Mouse (Mus musculus) cortical plate, adult 2 months (tissue): Measurements from ENCODE around the gene Itgae. TPM values are rescaled to one million over a fixed set of nuclear protein-coding genes. Genes with fewer than 3 reads are reported as not detected.

Experiments
- H3K27ac ChIP-seq: fragments of 200-500 bp; 2 replicates; pipeline ENCODE4 v1.5.1; 2012; ENCODE audit warnings: low read length, control low read depth, inconsistent platforms; ENCODE audit not compliant: insufficient read depth
- H3K4me1 ChIP-seq: fragments of 200-500 bp; 2 replicates; pipeline ENCODE4 v1.6.1; 2011; ENCODE audit warnings: low read length; ENCODE audit not compliant: control insufficient read depth, insufficient read depth
- H3K4me3 ChIP-seq: fragments of 200-500 bp; 2 replicates; pipeline ENCODE4 v1.5.1; 2011; ENCODE audit warnings: mild to moderate bottlenecking, low read length, control low read depth; ENCODE audit not compliant: insufficient read depth
- CTCF ChIP-seq: fragments of 200-500 bp; IDR thresholded peaks from 2 replicates; pipeline ENCODE4 v1.5.1; 2011; ENCODE audit warnings: mild to moderate bottlenecking, control low read depth, low read length; ENCODE audit not compliant: insufficient read depth; ENCODE audit errors: extremely low read depth
- POLR2A ChIP-seq: fragments of 200-500 bp; IDR thresholded peaks from 2 replicates; pipeline ENCODE4 v1.6.1; 2011; ENCODE audit warnings: mild to moderate bottlenecking, low read length, control low read depth; ENCODE audit not compliant: insufficient read depth; ENCODE audit errors: extremely low read depth
- polyA plus RNA-seq: library from polyadenylated mRNA; depleted of rRNA; stranded (reverse); fragments of >200 nt; gene quantifications from 2 replicates; pipeline ENCODE4 v1.2.3, GENCODE M21; 2012

Gene Itgae
- polyA plus RNA-seq, 1 experiment: 0.21 TPM

GRCm38 (mm10) chr11:73109941-73110340 lies 19.6 kb downstream of the Itgae start:
- TF ChIP-seq CTCF (no peak), POLR2A (no peak)
- Histone ChIP-seq H3K4me3 (no peak overlapping the region), H3K27ac (no peak overlapping the region), H3K4me1 (no peaks in the 10 kb centered on the region)

- H3K4me1 ChIP-seq: no peaks in the 10 kb centered on the region
- H3K4me3 ChIP-seq: no peak overlapping the region
- no peak overlapping the region for H3K27ac ChIP-seq
- TF ChIP-seq CTCF (no peak), POLR2A (no peak)
Observed at GRCm38 (mm10) chr11:73111414-73111813, 21.0 kb downstream of the Itgae start.

GRCm38 (mm10) chr11:73126495-73126894 lies 36.1 kb downstream of the Itgae start:
- Histone ChIP-seq H3K4me3 (no peak overlapping the region), H3K4me1 (no peaks in the 10 kb centered on the region), H3K27ac (no peak overlapping the region)
- no peak for TF ChIP-seq POLR2A
- no peak for TF ChIP-seq CTCF

- Histone ChIP-seq H3K4me3 (no peak overlapping the region), H3K4me1 (no peaks in the 10 kb centered on the region), H3K27ac (no peak overlapping the region)
- peak; percentile 55 for TF ChIP-seq CTCF
- TF ChIP-seq POLR2A: no peak
Observed at GRCm38 (mm10) chr11:73131020-73131419, 40.6 kb downstream of the Itgae start.

GRCm38 (mm10) chr11:73132999-73133398 lies 42.6 kb downstream of the Itgae start:
- TF ChIP-seq POLR2A (no peak), CTCF (no peak)
- Histone ChIP-seq H3K4me1 (no peaks in the 10 kb centered on the region), H3K4me3 (no peak overlapping the region), H3K27ac (no peak overlapping the region)

GRCm38 (mm10) chr11:73134222-73134621 lies 43.8 kb downstream of the Itgae start:
- Histone ChIP-seq H3K4me3 (no peak overlapping the region), H3K27ac (no peak overlapping the region), H3K4me1 (no peaks in the 10 kb centered on the region)
- TF ChIP-seq POLR2A (no peak), CTCF (no peak)

- no peak overlapping the region for H3K4me3 ChIP-seq
- no peaks in the 10 kb centered on the region for H3K4me1 ChIP-seq
- TF ChIP-seq POLR2A: no peak
- no peak for TF ChIP-seq CTCF
- no peak overlapping the region for H3K27ac ChIP-seq
Observed at GRCm38 (mm10) chr11:73136587-73136986, 46.2 kb downstream of the Itgae start.

- no peaks in the 10 kb centered on the region for H3K4me1 ChIP-seq
- no peak overlapping the region for H3K4me3 ChIP-seq
- no peak overlapping the region for H3K27ac ChIP-seq
- TF ChIP-seq CTCF: no peak
- TF ChIP-seq POLR2A: no peak
Observed at GRCm38 (mm10) chr11:73137116-73137515, 46.7 kb downstream of the Itgae start.

GRCm38 (mm10) chr11:73137591-73138501 lies 47.5 kb downstream of the Itgae start, which contains the start of gene Haspin:
Gene Haspin (minus strand): TSS chr11:73138294.
- Histone ChIP-seq H3K4me1 (no peaks in the 10 kb centered on the region), H3K27ac (no peak within 1 kb of the TSS), H3K4me3 (peak within 1 kb of the TSS; percentile 27)
- TF ChIP-seq POLR2A (no peak), CTCF (peak; percentile 76)

- no peaks in the 10 kb centered on the region for H3K4me1 ChIP-seq
- H3K27ac ChIP-seq: no peak overlapping the region
- no peak overlapping the region for H3K4me3 ChIP-seq
- no peak for TF ChIP-seq CTCF
- no peak for TF ChIP-seq POLR2A
Observed at GRCm38 (mm10) chr11:73144261-73144681, 53.9 kb downstream of the Itgae start.
